Mouse (Mus musculus): ENCODE measurements around the gene Asb2.
A peak's percentile ranks its signal among the peaks of the same experiment; 100 is the strongest.

Gene Asb2

GRCm38 (mm10) chr12:103360812-103361211 lies 5.0 kb upstream of the Asb2 start:
- no peak for DNase-seq

GRCm38 (mm10) chr12:103358951-103359801 lies 3.4 kb upstream of the Asb2 start:
- DNase-seq: no peak

GRCm38 (mm10) chr12:103358216-103358615 lies 2.4 kb upstream of the Asb2 start:
- DNase-seq: no peak

GRCm38 (mm10) chr12:103356415-103356748 lies 581 bp upstream of the Asb2 start:
- DNase-seq: no peak

GRCm38 (mm10) chr12:103353538-103353937 lies 2.3 kb downstream of the Asb2 start:
- peak; percentile 77 for DNase-seq

GRCm38 (mm10) chr12:103352735-103353134 lies 3.1 kb downstream of the Asb2 start:
- DNase-seq: no peak

GRCm38 (mm10) chr12:103348506-103348905 lies 7.3 kb downstream of the Asb2 start:
- DNase-seq: peak; percentile 52

- no peak for DNase-seq
Measured at GRCm38 (mm10) chr12:103347406-103347805, 8.4 kb downstream of the Asb2 start.

GRCm38 (mm10) chr12:103346945-103347344 lies 8.9 kb downstream of the Asb2 start:
- DNase-seq: no peak

GRCm38 (mm10) chr12:103344934-103345333 lies 10.9 kb downstream of the Asb2 start:
- DNase-seq: no peak

GRCm38 (mm10) chr12:103343456-103343855 lies 12.3 kb downstream of the Asb2 start:
- no peak for DNase-seq

- no peak for DNase-seq
Measured at GRCm38 (mm10) chr12:103341212-103341611, 14.6 kb downstream of the Asb2 start.

- no peak for DNase-seq
Measured at GRCm38 (mm10) chr12:103338162-103338798, 17.5 kb downstream of the Asb2 start.

- DNase-seq: no peak
Measured at GRCm38 (mm10) chr12:103336766-103337165, 19.0 kb downstream of the Asb2 start.

- DNase-seq: no peak
Measured at GRCm38 (mm10) chr12:103333426-103333825, 22.4 kb downstream of the Asb2 start.

- DNase-seq: no peak
Measured at GRCm38 (mm10) chr12:103332879-103333278, 22.9 kb downstream of the Asb2 start.

- DNase-seq: no peak
Measured at GRCm38 (mm10) chr12:103331491-103331890, 24.3 kb downstream of the Asb2 start.

GRCm38 (mm10) chr12:103328448-103329191 lies 27.2 kb downstream of the Asb2 start:
- DNase-seq: no peak

- DNase-seq: no peak
Measured at GRCm38 (mm10) chr12:103327107-103327506, 28.7 kb downstream of the Asb2 start.

- no peak for DNase-seq
Measured at GRCm38 (mm10) chr12:103326569-103326968, 29.2 kb downstream of the Asb2 start.

GRCm38 (mm10) chr12:103325156-103325857 lies 30.5 kb downstream of the Asb2 start:
- peak; percentile 78 for DNase-seq

GRCm38 (mm10) chr12:103322801-103323200 lies 33.0 kb downstream of the Asb2 start:
- no peak for DNase-seq

All from cerebellum, adult 11-12 months (tissue).